ENCODE assay signal across 16 mouse cellular contexts in the genomic region with DNA sequence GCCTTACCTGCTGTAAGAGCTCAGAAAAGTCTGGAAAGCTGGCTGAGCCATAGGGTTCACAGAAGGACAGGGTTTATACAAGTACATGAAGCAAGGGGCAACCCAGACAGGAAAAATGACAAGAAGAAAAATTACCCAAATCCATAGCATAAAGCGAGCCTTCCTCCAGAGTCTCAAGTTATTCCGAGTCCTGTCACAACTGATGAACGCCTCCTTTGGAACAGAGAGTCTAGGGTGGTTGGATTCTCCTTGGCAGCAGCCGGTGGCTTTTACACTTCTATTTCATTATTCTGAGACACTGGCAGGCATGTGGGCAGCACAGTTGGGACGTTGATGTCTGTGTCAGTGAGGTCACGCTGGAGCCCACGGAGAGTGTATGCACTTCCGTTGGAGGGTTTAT.
"Had no signal": no experiment of that assay in that cellular context is flagged by ENCODE, and none has a peak within 500 bp of the region (broad histone marks: within the 10 kb centered on the region; RNA-seq: fewer than 3 reads in every experiment).

No protein-coding gene starts in this region.

- ATAC-seq: hindbrain, embryonic 16.5 days; hindbrain, postnatal 0 days; inflammation-experienced regulatory T-cells, adult 6 months; intestine, embryonic 15.5 days; intestine, embryonic 16.5 days had no signal

- DNase-seq: heart, postnatal 14 days; heart, postnatal 36 days; heart, postnatal 4 days; kidney, adult 11 months; kidney, adult 18-20 months; kidney, adult 8-10 months; kidney, postnatal 10 days; kidney, postnatal 25 days; kidney, postnatal 4 days; layer of hippocampus, adult 9-11 months; layer of hippocampus, postnatal 36 days had no signal
